Mouse (Mus musculus) splenic B cell, adult 2 months (primary cell): Measurements from ENCODE around the gene Smarcal1.
A peak's percentile ranks its signal among the peaks of the same experiment; 100 is the strongest.

Experiments used
- DNase-seq: peaks from one replicate; pipeline ENCODE4 v3.0.0-alpha.2; 2011; ENCODE audit warnings: low read depth, low spot score
- H3K27me3 ChIP-seq: 2 replicates; pipeline ENCODE4 v1.6.1; 2012; ENCODE audit warnings: mild to moderate bottlenecking, low read length, moderate library complexity, mixed read lengths; ENCODE audit not compliant: control insufficient read depth, poor library complexity, insufficient read depth, severe bottlenecking
- H3K36me3 ChIP-seq: 2 replicates; pipeline ENCODE4 v1.6.1; 2012; ENCODE audit warnings: mild to moderate bottlenecking, low read length, moderate library complexity, mixed read lengths; ENCODE audit not compliant: control insufficient read depth, poor library complexity, insufficient read depth, severe bottlenecking

Gene Smarcal1

DNA sequence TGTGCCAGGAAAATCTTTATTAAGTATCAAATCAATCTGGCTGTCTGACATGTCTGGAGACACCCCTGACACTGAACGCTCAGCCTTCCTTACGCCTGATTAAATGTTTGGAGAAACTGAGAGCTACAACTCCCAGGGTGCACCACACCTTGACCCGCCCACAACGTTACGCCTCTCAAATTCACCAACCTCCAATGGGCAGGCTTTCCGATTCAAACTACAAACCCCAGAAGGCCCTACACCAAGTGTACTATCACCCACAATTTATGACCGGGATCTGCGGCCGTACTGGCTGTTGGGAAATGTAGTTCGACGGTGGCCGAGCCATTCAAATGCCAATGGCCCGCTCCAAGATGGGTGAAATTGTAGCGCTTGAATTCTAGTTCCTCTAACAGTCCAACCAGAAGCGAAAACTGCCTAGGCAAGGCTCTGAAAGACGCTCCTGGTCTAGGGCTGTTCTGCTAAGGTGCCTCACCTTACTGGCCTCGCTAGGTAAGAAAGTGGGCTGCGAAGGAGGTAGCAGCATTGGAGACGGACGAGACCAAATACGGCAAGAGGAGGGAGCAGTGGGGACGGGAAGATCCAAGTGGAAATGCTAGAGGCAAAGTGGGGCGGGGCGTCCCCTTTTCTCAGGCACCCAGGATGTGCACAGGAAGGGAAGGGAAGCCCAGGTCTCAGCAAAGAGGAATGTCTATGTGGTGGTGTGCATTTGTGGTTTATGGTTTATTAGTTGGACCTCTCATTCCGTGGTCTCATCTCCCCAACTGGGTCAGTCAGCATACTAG is at the start of gene Smarcal1:
Gene Smarcal1, plus strand, starts transcription at position 305 of the 785 bp plus-strand sequence.
- DNase-seq: peak; percentile 97
- Histone ChIP-seq H3K27me3 (no peaks in the 10 kb centered on the region), H3K36me3 (peaks cover 2% of the 10 kb centered on the region; the same call in 1 of the 2 replicates)

- Histone ChIP-seq H3K27me3 (no peaks in the 10 kb centered on the region), H3K36me3 (no peaks in the 10 kb centered on the region)
- DNase-seq: no peak
These were observed 49.6 kb upstream of the Smarcal1 start for GRCm38 (mm10) chr1:72533439-72533838.

DNA sequence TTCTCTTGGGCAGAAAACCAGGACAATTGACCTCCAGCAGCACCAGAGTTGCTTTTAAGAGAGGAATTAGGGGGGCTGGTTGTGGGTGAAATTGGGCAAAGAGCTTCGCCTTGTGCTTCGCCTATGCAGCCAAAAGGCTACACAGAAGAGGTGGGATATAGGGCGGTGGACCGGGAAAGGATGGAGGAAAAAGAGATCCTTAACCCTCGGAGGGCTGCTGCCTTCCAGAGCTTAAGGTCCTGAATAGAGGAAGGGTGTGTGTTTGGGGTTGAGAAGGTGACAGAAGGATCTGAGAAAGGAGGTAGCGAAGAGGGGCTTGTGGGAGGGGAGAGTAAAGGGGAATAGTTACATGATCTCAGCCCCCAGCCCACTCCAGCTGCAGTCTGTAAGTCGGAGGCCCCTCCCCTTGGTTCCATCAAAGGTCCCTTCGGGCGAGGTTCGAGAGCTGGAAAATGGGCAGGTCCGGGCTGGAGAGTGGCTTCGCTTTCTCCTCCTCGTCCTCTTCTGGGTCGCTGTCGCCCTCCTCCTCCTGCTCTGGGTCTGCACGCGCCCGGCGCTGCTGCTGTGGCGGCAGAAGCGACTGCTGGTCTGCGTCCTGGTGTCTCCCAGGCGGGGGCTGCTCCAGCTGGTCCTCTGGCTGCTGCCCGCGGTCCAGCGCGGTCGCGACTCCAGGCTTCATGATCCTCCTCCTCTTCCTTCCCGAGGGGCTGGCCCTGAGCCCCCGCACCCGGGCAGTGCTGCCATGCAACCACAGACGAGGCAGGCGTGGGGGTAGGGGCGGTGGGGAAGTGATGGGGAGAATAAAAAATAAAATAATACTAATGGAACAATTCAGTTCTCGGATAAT is 47.1 kb upstream of the Smarcal1 start:
- no peak for DNase-seq
- no peaks in the 10 kb centered on the region for H3K36me3 ChIP-seq

GRCm38 (mm10) chr1:72536611-72537351 is 46.3 kb upstream of the Smarcal1 start, which contains the start of gene March4:
Gene March4 (minus strand): TSS chr1:72536930.
- peak; percentile 5 for DNase-seq

More for the DNA sequence above, 47.1 kb upstream of the Smarcal1 start:
- no peaks in the 10 kb centered on the region for H3K27me3 ChIP-seq

DNA sequence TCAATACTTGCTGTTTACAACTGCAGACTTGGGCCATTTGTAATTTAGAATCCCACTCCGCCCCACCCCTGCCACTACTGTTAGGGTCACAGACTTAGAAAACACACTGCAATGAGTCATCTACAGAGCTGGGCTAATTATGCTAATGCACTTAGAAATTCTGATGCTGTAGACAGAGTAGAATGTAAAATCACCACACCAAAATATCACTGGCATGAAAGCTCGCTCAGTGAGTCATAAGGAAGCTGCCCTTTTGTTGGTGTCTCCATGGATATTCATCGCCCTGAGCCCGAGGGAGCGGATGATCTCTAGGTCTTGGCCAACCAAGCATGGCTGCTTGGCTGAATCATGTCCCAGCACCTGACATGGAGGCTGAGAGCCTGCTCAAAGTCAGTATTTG is 44.8 kb upstream of the Smarcal1 start:
- no peaks in the 10 kb centered on the region for H3K27me3 ChIP-seq
- no peak for DNase-seq
- no peaks in the 10 kb centered on the region for H3K36me3 ChIP-seq

More at GRCm38 (mm10) chr1:72536611-72537351, 46.3 kb upstream of the Smarcal1 start, which contains the start of gene March4:
- Histone ChIP-seq H3K36me3 (no peaks in the 10 kb centered on the region), H3K27me3 (no peaks in the 10 kb centered on the region)

- Histone ChIP-seq H3K36me3 (no peaks in the 10 kb centered on the region), H3K27me3 (no peaks in the 10 kb centered on the region)
- no peak for DNase-seq
These were observed 32.7 kb upstream of the Smarcal1 start for GRCm38 (mm10) chr1:72550317-72550716.

DNA sequence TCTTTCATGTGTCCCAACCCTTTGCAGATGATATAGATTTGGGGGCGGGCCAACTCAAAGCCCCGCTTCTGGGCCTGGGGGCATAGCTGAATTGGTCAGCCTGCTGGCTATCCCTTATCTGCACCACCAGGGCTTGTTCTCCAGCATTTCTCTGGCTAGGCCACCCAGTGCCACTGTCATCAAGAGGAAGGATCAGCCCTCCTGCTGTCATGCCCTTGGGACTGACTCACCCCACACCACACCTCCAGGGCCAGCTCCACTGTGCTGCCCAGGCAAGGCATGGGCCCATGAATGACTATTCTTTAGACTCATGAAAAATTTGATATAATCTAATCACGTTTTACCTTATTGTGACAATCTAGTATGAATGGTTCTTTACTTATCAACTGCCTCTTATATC is 26.6 kb upstream of the Smarcal1 start:
- Histone ChIP-seq H3K36me3 (no peaks in the 10 kb centered on the region), H3K27me3 (no peaks in the 10 kb centered on the region)
- no peak for DNase-seq

GRCm38 (mm10) chr1:72558625-72559024 is 24.4 kb upstream of the Smarcal1 start:
- DNase-seq: no peak
- H3K36me3 ChIP-seq: no peaks in the 10 kb centered on the region
- no peaks in the 10 kb centered on the region for H3K27me3 ChIP-seq

- no peak for DNase-seq
- no peaks in the 10 kb centered on the region for H3K36me3 ChIP-seq
- no peaks in the 10 kb centered on the region for H3K27me3 ChIP-seq
These were observed 18.6 kb upstream of the Smarcal1 start for GRCm38 (mm10) chr1:72564334-72564962.

- no peaks in the 10 kb centered on the region for H3K36me3 ChIP-seq
- H3K27me3 ChIP-seq: no peaks in the 10 kb centered on the region
- no peak for DNase-seq
These were observed 16.0 kb upstream of the Smarcal1 start for GRCm38 (mm10) chr1:72567056-72567455.

DNA sequence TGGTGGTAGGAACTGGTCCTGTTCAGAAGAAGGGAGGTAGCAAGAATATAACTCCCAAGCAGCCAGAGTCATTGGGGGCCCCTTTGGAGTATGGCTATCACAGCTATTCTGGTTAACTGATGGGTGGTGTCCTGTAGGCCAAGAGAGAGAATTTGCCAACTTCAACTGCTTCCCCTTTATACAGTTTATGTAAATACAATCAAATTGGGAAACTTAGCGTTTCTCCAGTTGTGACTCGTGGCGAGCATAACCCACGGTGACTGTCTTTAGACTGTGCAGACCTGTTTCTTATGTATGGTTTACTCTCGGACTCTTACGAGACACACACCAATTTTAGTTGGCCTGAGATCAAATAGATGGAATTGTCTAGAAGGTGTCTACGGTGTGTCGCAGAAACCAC is 14.3 kb upstream of the Smarcal1 start:
- Histone ChIP-seq H3K27me3 (no peaks in the 10 kb centered on the region), H3K36me3 (no peaks in the 10 kb centered on the region)
- no peak for DNase-seq

- Histone ChIP-seq H3K36me3 (no peaks in the 10 kb centered on the region), H3K27me3 (no peaks in the 10 kb centered on the region; the same call in 1 of the 2 replicates)
- DNase-seq: no peak
These were observed 9.0 kb upstream of the Smarcal1 start for GRCm38 (mm10) chr1:72574047-72574446.

- Histone ChIP-seq H3K27me3 (no peaks in the 10 kb centered on the region; the same call in 1 of the 2 replicates), H3K36me3 (no peaks in the 10 kb centered on the region)
- no peak for DNase-seq
These were observed 8.4 kb upstream of the Smarcal1 start for GRCm38 (mm10) chr1:72574608-72575007.

DNA sequence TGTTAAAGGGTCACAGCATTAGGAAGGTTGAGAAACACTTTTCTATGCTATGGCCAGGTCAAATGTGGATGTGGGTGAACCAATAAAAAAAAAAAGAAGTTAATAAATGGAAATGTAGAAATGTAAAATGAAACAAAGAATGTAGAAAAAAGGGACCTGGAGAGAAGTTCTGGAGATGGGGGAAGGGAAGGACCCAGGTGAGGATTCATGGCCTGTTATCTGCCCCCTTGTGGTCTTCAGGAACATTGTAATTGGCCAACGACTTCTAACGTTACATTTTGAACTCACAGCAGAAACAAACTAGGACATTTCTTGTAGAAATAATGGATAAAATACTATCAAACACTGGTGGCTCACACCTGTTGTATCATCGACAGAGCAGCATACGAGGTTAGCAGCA is 7.9 kb upstream of the Smarcal1 start:
- Histone ChIP-seq H3K36me3 (no peaks in the 10 kb centered on the region), H3K27me3 (no peaks in the 10 kb centered on the region; the same call in 1 of the 2 replicates)
- DNase-seq: peak; percentile 32
